ENCODE assay signal across 8 mouse cellular contexts in genomic region chr11:69936156-69936555, GRCm38 (mm10). TPM values are rescaled to one million over a fixed set of nuclear protein-coding genes. Genes with fewer than 3 reads are reported as not detected.
A peak's percentile ranks its signal among the peaks of the same experiment; 100 is the strongest.
DNase-seq lines count a peak whose midpoint lies in the region; ATAC-seq and TF ChIP-seq lines count a peak whose summit lies in the region.

No protein-coding gene starts in this region.

- H3K36me3 ChIP-seq in hindbrain, embryonic 13.5 days = no peaks in the 10 kb centered on the region
- H3K36me3 ChIP-seq in liver, embryonic 12.5 days = no peaks in the 10 kb centered on the region
- H3K36me3 ChIP-seq in stomach, embryonic 16.5 days (ENCODE audit: control insufficient read depth, insufficient read depth, low read length) = no peaks in the 10 kb centered on the region

- peak overlapping the region; percentile 75 for H3K9ac ChIP-seq in hindbrain, embryonic 13.5 days
- peak overlapping the region; percentile 61 for H3K9ac ChIP-seq in liver, embryonic 12.5 days
- peak overlapping the region; percentile 72 for H3K9ac ChIP-seq in stomach, embryonic 16.5 days (ENCODE audit: low read length)

- intact Hi-C loops in gastrocnemius, adult 2 months (cut with DNase I) = no loop called here

- H3K4me1 ChIP-seq in hindbrain, embryonic 13.5 days (replicated peaks) = peaks cover 25% of the 10 kb centered on the region
- H3K4me1 ChIP-seq in liver, embryonic 12.5 days = peaks cover 38% of the 10 kb centered on the region
- peaks cover 27% of the 10 kb centered on the region for H3K4me1 ChIP-seq in stomach, embryonic 16.5 days (ENCODE audit: control insufficient read depth, insufficient read depth, low read length)

- no peaks in the 10 kb centered on the region for H3K9me3 ChIP-seq in hindbrain, embryonic 13.5 days
- no peaks in the 10 kb centered on the region for H3K9me3 ChIP-seq in liver, embryonic 12.5 days (replicated peaks)
- H3K9me3 ChIP-seq in stomach, embryonic 16.5 days (replicated peaks; ENCODE audit: control insufficient read depth, low read length) = no peaks in the 10 kb centered on the region

- WGBS in hindbrain, embryonic 13.5 days = 2% methylated on average over 26 of the region's 30 CpGs
- 6% methylated on average over 30 of the region's 30 CpGs for WGBS in liver, embryonic 12.5 days (ENCODE audit: insufficient replicate concordance)
- 1% methylated on average over 30 of the region's 30 CpGs for WGBS in stomach, embryonic 16.5 days

- H3K4me2 ChIP-seq in hindbrain, embryonic 13.5 days = peak overlapping the region; percentile 99
- H3K4me2 ChIP-seq in liver, embryonic 12.5 days = peak overlapping the region; percentile 91
- peak overlapping the region; percentile 100 for H3K4me2 ChIP-seq in stomach, embryonic 16.5 days (ENCODE audit: low read depth, low read length)

- peaks cover 61% of the 10 kb centered on the region for H3K27me3 ChIP-seq in hindbrain, embryonic 13.5 days
- H3K27me3 ChIP-seq in liver, embryonic 12.5 days (replicated peaks) = peaks cover 68% of the 10 kb centered on the region
- H3K27me3 ChIP-seq in stomach, embryonic 16.5 days (ENCODE audit: control insufficient read depth, insufficient read depth, low read length) = no peaks in the 10 kb centered on the region; the same call in 1 of the 2 replicates

- peak overlapping the region; percentile 77 for H3K4me3 ChIP-seq in gastrocnemius, adult 2 months
- H3K4me3 ChIP-seq in hindbrain, embryonic 13.5 days = peak overlapping the region; percentile 61
- peak overlapping the region; percentile 56 for H3K4me3 ChIP-seq in liver, embryonic 12.5 days
- peak overlapping the region; percentile 52 for H3K4me3 ChIP-seq in stomach, embryonic 16.5 days (replicated peaks; ENCODE audit: low read length)

- ATAC-seq in hindbrain, embryonic 13.5 days (ENCODE audit: low FRiP score) = no peak
- no peak for ATAC-seq in liver, embryonic 12.5 days
- ATAC-seq in stomach, embryonic 16.5 days (ENCODE audit: insufficient read depth, low FRiP score) = peak; percentile 12; the same call in 1 of the 2 replicates

- DNase-seq in gastrocnemius, adult 2 months = no peak
- DNase-seq in gastrocnemius, postnatal 4 days (ENCODE audit: low spot score in 2 of 2) = no peak
- DNase-seq in ZHBTc4 (ENCODE audit: low read depth, low spot score) = peak; percentile 69
- DNase-seq in adrenal gland, adult 2 months = no peak
- DNase-seq in Muller cell, postnatal 12 days (ENCODE audit: inconsistent ontology term) = no peak

- no peak for TF ChIP-seq CTCF in gastrocnemius, adult 2 months (IDR thresholded peaks at IDR 0.05)

- H3K27ac ChIP-seq in gastrocnemius, adult 2 months = peak overlapping the region; percentile 83
- no peak overlapping the region for H3K27ac ChIP-seq in hindbrain, embryonic 13.5 days
- H3K27ac ChIP-seq in liver, embryonic 12.5 days = no peak overlapping the region
- H3K27ac ChIP-seq in stomach, embryonic 16.5 days (ENCODE audit: low read length) = no peak overlapping the region

RNA-seq across cellular contexts. Expression of gene Ybx2, which starts 0.6 kb away (rescaled TPM):
- 10 to 100 TPM in 1 of 2 experiments, 1 to 10 TPM in 1; 8.0 to 16.5 TPM for total RNA-seq in gastrocnemius, adult 2 months (2021)
- total RNA-seq in gastrocnemius, postnatal 4 days (2021) = 1 to 10 TPM; 5.1 to 6.4 TPM
- polyA plus RNA-seq in hindbrain, embryonic 13.5 days (2015; fragmentation: Nextera tagmentation; extraction: Ambion mirVana) = 4.0 and 7.1 TPM in 2 replicates
- 0.20 and 0.25 TPM in 2 replicates for polyA plus RNA-seq in liver, embryonic 12.5 days (2016; fragmentation: Nextera tagmentation; extraction: Ambion mirVana)
- polyA plus RNA-seq in stomach, embryonic 16.5 days (2015; fragmentation: Nextera tagmentation; extraction: Ambion mirVana) = 2.9 and 3.8 TPM in 2 replicates
- total RNA-seq in adrenal gland, adult 2 months (2021) = 10 to 100 TPM; 12.9 to 20.0 TPM
- 21.8 and 41.4 TPM in 2 replicates for polyA plus RNA-seq in adrenal gland, adult 2 months (2012; rRNA removed)

RNA-seq across cellular contexts. Expression of gene Slc2a4, which starts 11.8 kb away (rescaled TPM):
- 100 to 1,000 TPM; 494 to 503 TPM for total RNA-seq in gastrocnemius, adult 2 months (2021)
- 100 to 1,000 TPM; 111 to 142 TPM for total RNA-seq in gastrocnemius, postnatal 4 days (2021)
- 3.9 and 4.0 TPM in 2 replicates for polyA plus RNA-seq in hindbrain, embryonic 13.5 days (2015; fragmentation: Nextera tagmentation; extraction: Ambion mirVana)
- polyA plus RNA-seq in liver, embryonic 12.5 days (2016; fragmentation: Nextera tagmentation; extraction: Ambion mirVana) = 14.9 and 17.0 TPM in 2 replicates
- 38.3 and 39.1 TPM in 2 replicates for polyA plus RNA-seq in stomach, embryonic 16.5 days (2015; fragmentation: Nextera tagmentation; extraction: Ambion mirVana)
- 100 to 1,000 TPM in 1 of 2 experiments, 10 to 100 TPM in 1; 84.2 to 119 TPM for total RNA-seq in adrenal gland, adult 2 months (2021)
- 138 and 142 TPM in 2 replicates for polyA plus RNA-seq in adrenal gland, adult 2 months (2012; rRNA removed)

RNA-seq across cellular contexts. Expression of gene Eif5a, which starts 14.4 kb away (rescaled TPM):
- 100 to 1,000 TPM; 413 to 433 TPM for total RNA-seq in gastrocnemius, adult 2 months (2021)
- 100 to 1,000 TPM; 565 to 571 TPM for total RNA-seq in gastrocnemius, postnatal 4 days (2021)
- 1,129 and 1,134 TPM in 2 replicates for polyA plus RNA-seq in hindbrain, embryonic 13.5 days (2015; fragmentation: Nextera tagmentation; extraction: Ambion mirVana)
- polyA plus RNA-seq in liver, embryonic 12.5 days (2016; fragmentation: Nextera tagmentation; extraction: Ambion mirVana) = 2,199 and 2,266 TPM in 2 replicates
- polyA plus RNA-seq in stomach, embryonic 16.5 days (2015; fragmentation: Nextera tagmentation; extraction: Ambion mirVana) = 1,516 and 1,535 TPM in 2 replicates
- total RNA-seq in adrenal gland, adult 2 months (2021) = 100 to 1,000 TPM; 572 to 622 TPM
- 180 and 225 TPM in 2 replicates for polyA plus RNA-seq in adrenal gland, adult 2 months (2012; rRNA removed)

RNA-seq across cellular contexts. Expression of gene Gps2, which starts 22.5 kb away (rescaled TPM):
- total RNA-seq in gastrocnemius, adult 2 months (2021) = 10 to 100 TPM; 47.1 to 49.6 TPM
- 10 to 100 TPM; 35.9 to 44.5 TPM for total RNA-seq in gastrocnemius, postnatal 4 days (2021)
- 72.4 and 77.3 TPM in 2 replicates for polyA plus RNA-seq in hindbrain, embryonic 13.5 days (2015; fragmentation: Nextera tagmentation; extraction: Ambion mirVana)
- polyA plus RNA-seq in liver, embryonic 12.5 days (2016; fragmentation: Nextera tagmentation; extraction: Ambion mirVana) = 125 TPM in 2 replicates
- 61.6 and 63.4 TPM in 2 replicates for polyA plus RNA-seq in stomach, embryonic 16.5 days (2015; fragmentation: Nextera tagmentation; extraction: Ambion mirVana)
- 10 to 100 TPM; 44.7 to 61.8 TPM for total RNA-seq in adrenal gland, adult 2 months (2021)
- polyA plus RNA-seq in adrenal gland, adult 2 months (2012; rRNA removed) = 130 and 148 TPM in 2 replicates

RNA-seq across cellular contexts. Expression of gene Cldn7, which starts 28.4 kb away (rescaled TPM):
- total RNA-seq in gastrocnemius, adult 2 months (2021) = not detected
- under 1 TPM in 1 of 2 experiments, not detected in 1; 0.34 TPM for total RNA-seq in gastrocnemius, postnatal 4 days (2021)
- 0.38 and 0.87 TPM in 2 replicates for polyA plus RNA-seq in hindbrain, embryonic 13.5 days (2015; fragmentation: Nextera tagmentation; extraction: Ambion mirVana)
- polyA plus RNA-seq in liver, embryonic 12.5 days (2016; fragmentation: Nextera tagmentation; extraction: Ambion mirVana) = 2.8 and 3.3 TPM in 2 replicates
- 397 and 438 TPM in 2 replicates for polyA plus RNA-seq in stomach, embryonic 16.5 days (2015; fragmentation: Nextera tagmentation; extraction: Ambion mirVana)
- under 1 TPM in 1 of 2 experiments, not detected in 1; 0.78 TPM for total RNA-seq in adrenal gland, adult 2 months (2021)
- polyA plus RNA-seq in adrenal gland, adult 2 months (2012; rRNA removed) = 0.11 and 0.32 TPM in 2 replicates
